Mouse (Mus musculus) brain, embryonic 14.5 days (tissue): ENCODE measurements around the gene Ttc13.

Experiments
- CTCF ChIP-seq: fragments of 200-500 bp; IDR thresholded peaks from 2 replicates; pipeline ENCODE4 v1.5.1; 2012; ENCODE audit warnings: inconsistent platforms, mild to moderate bottlenecking, moderate library complexity, borderline replicate concordance; ENCODE audit not compliant: insufficient read depth, insufficient read length; ENCODE audit errors: extremely low read depth
- POLR2A ChIP-seq: fragments of 200-500 bp; IDR thresholded peaks from 2 replicates; pipeline ENCODE4 v1.6.1; 2012; ENCODE audit warnings: mild to moderate bottlenecking, inconsistent platforms, borderline replicate concordance; ENCODE audit not compliant: poor library complexity, insufficient read depth, insufficient read length, severe bottlenecking; ENCODE audit errors: extremely low read depth

DNA sequence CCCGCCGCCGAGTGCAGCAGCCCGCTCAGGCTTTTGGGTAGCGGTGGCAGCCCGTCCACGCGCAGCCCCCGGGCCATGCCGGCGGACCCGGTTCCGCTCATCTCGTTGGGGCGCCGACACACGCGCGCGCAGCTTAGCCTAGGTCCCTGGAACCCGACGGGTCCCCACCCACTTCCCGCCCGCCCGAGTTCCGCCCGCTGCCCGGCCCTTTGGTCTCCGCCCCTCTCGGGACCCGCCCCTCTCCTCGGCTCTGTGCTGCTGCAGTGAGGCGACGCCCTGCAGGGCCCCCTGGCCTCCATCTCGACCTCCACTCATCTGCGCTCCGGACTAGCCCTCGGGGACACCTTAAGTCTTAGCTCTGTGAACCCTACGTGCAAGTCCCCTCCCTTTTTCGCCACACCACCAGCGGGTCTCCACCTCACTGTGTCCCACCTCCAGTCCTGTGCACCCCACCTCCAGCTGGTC lies 30.0 kb upstream of the Ttc13 start, which contains the start of gene Fam89a:
- TF ChIP-seq CTCF (no peak), POLR2A (no peak)
